Mouse (Mus musculus) Muller cell, postnatal 12 days (primary cell): ENCODE measurements at regions not wholly inside any gene's neighbourhood (a gene's known extent, or its start where the extent isn't known, plus 50 kb on each side); places are given as distances from the start of the nearest gene placed in this dataset.
"Not testable (repeated sequence)": the region's sequence is repeated elsewhere in the genome, so short reads cannot be mapped to it uniquely, and the experiment has no call there.

Experiments used
- DNase-seq: peaks from one replicate; pipeline ENCODE4 v3.0.0-alpha.2; 2015; ENCODE audit errors: inconsistent ontology term

GRCm38 (mm10) chr17:92900056-92900455, 298.8 kb upstream of the Adcyap1 start:
- peak; percentile 32 for DNase-seq

GRCm38 (mm10) chr17:92940521-92940920, 258.3 kb upstream of the Adcyap1 start:
- DNase-seq, result not testable (repeated sequence)
